Mouse (Mus musculus) liver, embryonic 14.5 days (tissue): ENCODE measurements around the gene Eapp. TPM values are rescaled to one million over a fixed set of nuclear protein-coding genes. Genes with fewer than 3 reads are reported as not detected.

Source experiments
- ATAC-seq: fragments of 200-750 bp; cut with Nextera tagmentation; 2 replicates; pipeline ENCODE4 v1.8.0; 2017; ENCODE audit warnings: moderate number of reproducible peaks, mild to moderate bottlenecking, moderate library complexity; ENCODE audit not compliant: insufficient read depth
- DNase-seq, 3 experiments: peaks; one replicate each; pipeline ENCODE4 v3.0.0-alpha.2; 2012 to 2013; ENCODE audit warnings: low read depth in 3 of 3, low spot score in 3 of 3
- H3K27ac ChIP-seq: fragments of 300-500 bp; sonication (generic); 2 replicates; pipeline ENCODE4 v1.5.1; 2014; ENCODE audit warnings: moderate library complexity, mild to moderate bottlenecking, control low read depth, inconsistent platforms
- H3K27me3 ChIP-seq: fragments of 300-500 bp; sonication (generic); 2 replicates; pipeline ENCODE4 v1.6.1; 2014; ENCODE audit warnings: mild to moderate bottlenecking, low read length, moderate library complexity; ENCODE audit not compliant: control insufficient read depth, insufficient read depth
- H3K36me3 ChIP-seq: fragments of 300-500 bp; sonication (generic); replicated peaks from 2 replicates; pipeline ENCODE4 v1.6.1; 2014; ENCODE audit warnings: low read depth; ENCODE audit not compliant: control insufficient read depth, insufficient read depth
- H3K4me1 ChIP-seq, 2 experiments: fragments of 200-500 bp in 1 of 2; fragments of 300-500 bp in 1 of 2; sonication (generic) in 1 of 2; replicated peaks; 2 replicates each; pipeline ENCODE4 v1.6.1; 2012 to 2014; ENCODE audit warnings: antibody characterized with exemption in 1 of 2, inconsistent platforms in 1 of 2, low read length in 1 of 2; ENCODE audit not compliant: control insufficient read depth in 2 of 2, insufficient read depth in 2 of 2
- H3K4me2 ChIP-seq: fragments of 300-500 bp; sonication (generic); 2 replicates; pipeline ENCODE4 v1.6.1; 2014; ENCODE audit warnings: low read depth, mild to moderate bottlenecking, control low read depth, moderate library complexity
- H3K4me3 ChIP-seq, 2 experiments: fragments of 200-500 bp in 1 of 2; fragments of 300-500 bp in 1 of 2; sonication (generic) in 1 of 2; 2 replicates each; pipeline ENCODE4 v1.5.1; 2012 to 2014; ENCODE audit warnings: low read depth in 2 of 2, low read length in 2 of 2, mild to moderate bottlenecking in 2 of 2, control low read depth in 1 of 2, inconsistent platforms in 1 of 2, moderate library complexity in 1 of 2; ENCODE audit not compliant: insufficient read depth in 1 of 2
- H3K9ac ChIP-seq: fragments of 300-500 bp; sonication (generic); replicated peaks from 2 replicates; pipeline ENCODE4 v1.6.1; 2014; ENCODE audit warnings: mild to moderate bottlenecking, control low read depth, moderate library complexity
- H3K9me3 ChIP-seq: fragments of 300-500 bp; sonication (generic); 2 replicates; pipeline ENCODE4 v1.6.1; 2016; ENCODE audit warnings: low read length, mixed read lengths; ENCODE audit not compliant: control insufficient read depth
- CTCF ChIP-seq: IDR thresholded peaks from 2 replicates; pipeline ENCODE4 v1.5.1; 2016; ENCODE audit warnings: antibody characterized with exemption, low read depth, control low read depth
- EP300 ChIP-seq: IDR thresholded peaks from 2 replicates; pipeline ENCODE4 v1.6.1; 2016; ENCODE audit warnings: antibody characterized with exemption, low read depth
- WGBS: fragments of 180-500 bp; shearing (Covaris S2); extraction: QIAGEN DNeasy Blood & Tissue Kit; methylation state at CpG from one replicate; pipeline ENCODE4 v1.1.7; 2014; ENCODE audit not compliant: insufficient replicate concordance; 5-methylcytosine and 5-hydroxymethylcytosine counted together
- polyA plus RNA-seq, 2 experiments: library from polyadenylated mRNA; depleted of rRNA in 1 of 2; stranded (reverse) in 1 of 2; unstranded in 1 of 2; fragments of >200 nt; fragmentation: Nextera tagmentation in 1 of 2; extraction: Ambion mirVana in 1 of 2; gene quantifications; 2 replicates each; pipeline versions ENCODE4 v1.2.1 to v1.2.3; 2012 to 2014

Eapp gene
- polyA plus RNA-seq, 2 experiments: 8.7 to 45.7 TPM

DNA sequence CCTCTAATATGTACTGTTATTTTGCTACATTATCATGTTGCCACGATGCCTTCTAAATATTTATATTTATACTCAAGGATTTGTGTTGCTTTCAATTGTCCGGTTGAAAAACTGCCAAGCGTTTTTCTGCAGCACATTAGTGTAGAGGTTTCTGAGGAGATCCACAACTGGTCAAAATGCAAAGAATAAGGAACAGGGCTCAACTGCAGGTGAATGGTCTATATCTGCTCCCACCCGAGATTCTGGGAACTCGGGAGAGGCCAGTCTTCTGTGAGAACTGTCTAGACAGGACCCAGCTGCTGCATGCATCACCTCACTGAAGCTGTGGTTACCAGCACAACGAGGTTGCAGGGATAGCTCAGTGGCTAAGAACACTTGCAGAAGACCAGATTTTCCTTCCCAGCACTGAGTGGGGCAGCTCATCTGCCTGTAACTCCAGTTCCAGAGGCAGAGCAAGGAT, 2.1 kb upstream of the Eapp start:
- Histone ChIP-seq H3K27me3 (no peaks in the 10 kb centered on the region), H3K9ac (no peak overlapping the region; the same call in 1 of the 2 replicates), H3K4me1 (peaks cover 8 to 18% of the 10 kb centered on the region in 2 experiments), H3K9me3 (no peaks in the 10 kb centered on the region), H3K27ac (peak overlapping the region; percentile 69), H3K4me2 (peak overlapping the region; percentile 20; the same call in 1 of the 2 replicates), H3K36me3 (no peaks in the 10 kb centered on the region), H3K4me3 (no peak overlapping the region)
- 40% methylated on average over 6 of the region's 6 CpGs for WGBS
- TF ChIP-seq CTCF (no peak), EP300 (no peak)
- ATAC-seq: no peak
- DNase-seq: no peak

- TF ChIP-seq EP300: no peak
- TF ChIP-seq CTCF: no peak
- Histone ChIP-seq H3K4me3 (no peak overlapping the region), H3K36me3 (no peaks in the 10 kb centered on the region; the same call in 1 of the 2 replicates), H3K9me3 (no peaks in the 10 kb centered on the region), H3K4me2 (peak overlapping the region; percentile 98), H3K4me1 (peaks cover 8 to 18% of the 10 kb centered on the region in 2 experiments), H3K9ac (no peak overlapping the region; the same call in 1 of the 2 replicates), H3K27ac (peak overlapping the region; percentile 69), H3K27me3 (no peaks in the 10 kb centered on the region)
- DNase-seq (peak in 1 of 3 experiments; percentile 60), ATAC-seq (peak; percentile 59)
- WGBS: 5% methylated on average over 7 of the region's 7 CpGs
Measured at GRCm38 (mm10) chr12:54697003-54697597, 1.4 kb upstream of the Eapp start.

GRCm38 (mm10) chr12:54696242-54697002, 725 bp upstream of the Eapp start:
- ATAC-seq: peak; percentile 78

DNA sequence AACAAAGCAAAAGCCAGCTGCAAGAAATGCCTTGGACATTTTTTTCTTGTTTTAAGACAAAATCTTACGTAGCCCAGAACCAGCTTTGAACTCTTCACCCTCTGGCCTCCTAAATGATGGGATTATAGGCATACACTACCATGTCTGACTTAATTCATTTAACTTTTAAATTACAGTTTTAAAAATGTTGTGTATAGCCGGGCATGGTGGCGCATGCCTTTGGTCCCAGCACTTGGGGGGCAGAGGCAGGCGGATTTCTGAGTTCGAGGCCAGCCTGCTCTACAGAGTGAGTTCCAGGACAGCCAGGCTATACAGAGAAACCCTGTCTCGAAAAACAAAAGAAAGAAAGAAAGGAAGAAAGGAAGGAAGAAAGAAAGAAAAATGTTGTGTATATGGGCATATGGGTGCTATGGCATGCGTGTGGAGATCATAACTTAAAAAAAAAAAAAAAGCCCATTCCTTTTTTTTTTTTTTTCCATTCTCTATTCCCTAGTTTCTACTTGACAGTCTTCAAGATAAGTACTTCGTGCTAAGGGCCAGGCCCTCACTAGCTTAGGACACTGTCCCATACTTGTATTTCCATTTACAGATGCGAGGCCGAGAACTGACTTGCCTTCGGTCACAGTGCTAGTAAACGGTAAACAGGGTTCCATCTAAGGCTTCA, 718 bp downstream of the Eapp start:
- peaks cover 8 to 18% of the 10 kb centered on the region in 2 experiments for H3K4me1 ChIP-seq
- WGBS: 34% methylated on average over 12 of the region's 12 CpGs
- peak overlapping the region; percentile 98 for H3K4me2 ChIP-seq
- H3K9ac ChIP-seq: peak overlapping the region; percentile 97
- H3K4me3 ChIP-seq: peak overlapping the region; percentile 83 to 87
- DNase-seq (no peak), ATAC-seq (no peak)
- no peaks in the 10 kb centered on the region for H3K9me3 ChIP-seq
- no peak for TF ChIP-seq EP300
- TF ChIP-seq CTCF: no peak
- H3K27me3 ChIP-seq: no peaks in the 10 kb centered on the region
- H3K27ac ChIP-seq: peak overlapping the region; percentile 92
- H3K36me3 ChIP-seq: peaks cover 3% of the 10 kb centered on the region

More at GRCm38 (mm10) chr12:54696242-54697002, 725 bp upstream of the Eapp start:
- Histone ChIP-seq H3K4me3 (peak overlapping the region; percentile 56 to 87), H3K27ac (peak overlapping the region; percentile 92), H3K4me1 (peaks cover 8 to 18% of the 10 kb centered on the region in 2 experiments), H3K36me3 (no peaks in the 10 kb centered on the region; the same call in 1 of the 2 replicates), H3K9ac (peak overlapping the region; percentile 97), H3K4me2 (peak overlapping the region; percentile 98), H3K27me3 (no peaks in the 10 kb centered on the region), H3K9me3 (no peaks in the 10 kb centered on the region)
- TF ChIP-seq EP300 (peak; percentile 71), CTCF (peak; percentile 31; the same call in 1 of the 2 replicates)
- peak; percentile 84 to 87 (median 86) for DNase-seq
- under 1% methylated on average over 32 of the region's 32 CpGs for WGBS
